Mouse (Mus musculus): ENCODE measurements around the gene Aknad1.

DNA sequence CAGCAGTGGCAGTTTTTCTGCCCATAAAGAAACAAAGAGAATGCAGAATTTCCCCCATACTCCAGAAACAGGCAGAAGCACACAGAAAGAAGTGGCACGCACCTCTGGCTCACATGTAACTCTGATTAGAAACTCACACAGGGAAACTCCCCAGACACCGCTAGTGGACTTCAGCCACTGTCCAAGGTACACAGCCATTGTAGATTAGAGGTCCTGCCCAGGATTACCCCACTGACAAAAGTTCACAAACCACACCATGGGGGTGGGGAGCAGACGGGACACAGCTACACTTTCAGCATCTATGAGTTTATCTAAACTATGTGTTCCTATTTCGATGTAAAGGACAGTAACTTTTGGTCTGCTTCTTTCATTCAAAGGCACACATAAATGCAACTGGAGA is 24.6 kb upstream of the Aknad1 start:
- no peak for TF ChIP-seq CTCF (IDR thresholded peaks at IDR 0.05; ENCODE audit: borderline replicate concordance, insufficient read depth, low read depth, low read length)
- TF ChIP-seq POLR2A (IDR thresholded peaks at IDR 0.05; ENCODE audit: borderline replicate concordance, insufficient read depth, low read length): no peak
